Mouse (Mus musculus) heart, adult 2 months (tissue): ENCODE measurements around the gene Trarg1.

Experiments used
- CTCF ChIP-seq: fragments of 200-600 bp; IDR thresholded peaks from 2 replicates; pipeline ENCODE4 v1.8.1; 2022; ENCODE audit warnings: antibody characterized with exemption, mild to moderate bottlenecking, moderate library complexity
- POLR2A ChIP-seq: fragments of 200-500 bp; IDR thresholded peaks from 2 replicates; pipeline ENCODE4 v1.6.1; 2011; ENCODE audit warnings: mild to moderate bottlenecking, low read depth, low read length, control low read depth; ENCODE audit not compliant: insufficient read depth

- TF ChIP-seq POLR2A (no peak), CTCF (no peak)
Observed at GRCm38 (mm10) chr11:76742511-76742910, 62.9 kb downstream of the Trarg1 start.
